Mouse (Mus musculus): ENCODE results near the gene Cish.

GRCm38 (mm10) chr9:107334356-107334755 is 38.5 kb downstream of the Cish start:
- TF ChIP-seq ZKSCAN1 (IDR thresholded peaks at IDR 0.05; ENCODE audit: low read depth, low read length) (no peak), RCOR1 (IDR thresholded peaks at IDR 0.05; ENCODE audit: low read depth, low read length) (no peak), TBP (IDR thresholded peaks at IDR 0.05; ENCODE audit: low read depth, low read length) (no peak), EP300 (IDR thresholded peaks at IDR 0.05; ENCODE audit: low read depth in 1 of 2, low read length in 2 of 2) (no peak), POLR2A (IDR thresholded peaks at IDR 0.05; ENCODE audit: control insufficient read depth in 1 of 2, insufficient read depth in 1 of 2, low read depth in 1 of 2, low read length in 2 of 2, poor library complexity in 1 of 2) (no peak), MAX (IDR thresholded peaks at IDR 0.05; ENCODE audit: low read length) (no peak), MEF2A (IDR thresholded peaks at IDR 0.05; ENCODE audit: extremely low read depth, insufficient replicate concordance, low read depth, low read length, poor library complexity, severe bottlenecking) (no peak), USF2 (IDR thresholded peaks at IDR 0.05; ENCODE audit: borderline replicate concordance in 1 of 2, insufficient read depth in 1 of 2, low read depth in 1 of 2, low read length in 2 of 2) (no peak), CHD2 (IDR thresholded peaks at IDR 0.05; ENCODE audit: low read length) (no peak), CTCF (IDR thresholded peaks at IDR 0.05 in 2 of 3, conservative IDR thresholded peaks at IDR 0.05 in 1 of 3; ENCODE audit: control insufficient read depth in 1 of 3, insufficient read depth in 1 of 3, low read depth in 2 of 3, low read length in 3 of 3, poor library complexity in 1 of 3, severe bottlenecking in 1 of 3) (no peak), ZNF384 (IDR thresholded peaks at IDR 0.05; ENCODE audit: low read depth, low read length) (no peak)
